Mouse (Mus musculus): Measurements from ENCODE around the gene Tex50. TPM values are rescaled to one million over a fixed set of nuclear protein-coding genes. Genes with fewer than 3 reads are reported as not detected.

Gene Tex50
- total RNA-seq, 2 experiments from 2014 or later, result not detected

- no peak for DNase-seq
Measured at GRCm38 (mm10) chr1:161122661-161123418, 36.3 kb downstream of the Tex50 start.

- DNase-seq, result no peak
Measured at GRCm38 (mm10) chr1:161114591-161114990, 44.5 kb downstream of the Tex50 start.

- DNase-seq, result no peak
Measured at GRCm38 (mm10) chr1:161109216-161109615, 49.9 kb downstream of the Tex50 start.

Other genes starting within 250 kb of the Tex50 start
- gene Serpinc1, start 180.7 kb downstream of the Tex50 start, total RNA-seq (2021), result under 1 TPM in 1 of 2 experiments, not detected in 1; 0.08 TPM
- gene Zbtb37, start 124.5 kb downstream of the Tex50 start, total RNA-seq (2021), result 1 to 10 TPM; 4.8 to 7.8 TPM
- gene Dars2, start 88.7 kb downstream of the Tex50 start, total RNA-seq (2021), result 10 to 100 TPM; 11.0 to 11.4 TPM
- gene Cenpl, start 88.6 kb downstream of the Tex50 start, total RNA-seq (2021), result under 1 TPM; 0.51 to 0.62 TPM
- 1 to 10 TPM; 8.5 to 8.6 TPM for gene Klhl20, start 27.8 kb downstream of the Tex50 start, total RNA-seq (2021)
- gene Ankrd45, start 16.6 kb downstream of the Tex50 start, total RNA-seq (2021), result not detected
- gene Prdx6, start 91.9 kb upstream of the Tex50 start, total RNA-seq (2021), result 100 to 1,000 TPM in 1 of 2 experiments, 10 to 100 TPM in 1; 92.8 to 127 TPM
- gene Tnfsf4, start 236.1 kb upstream of the Tex50 start, total RNA-seq (2021), result not detected